Mouse (Mus musculus): ENCODE measurements around the gene Mxra7. TPM values are rescaled to one million over a fixed set of nuclear protein-coding genes. Genes with fewer than 3 reads are reported as not detected.

Mxra7 gene
- polyA plus RNA-seq, 1 experiment from 2014 or later: 12.4 TPM

GRCm38 (mm10) chr11:116818722-116819121, 9.1 kb downstream of the Mxra7 start:
- H3K4me1 ChIP-seq (ENCODE audit: control insufficient read depth, insufficient read depth, low read length): peaks cover 24% of the 10 kb centered on the region
- H3K9ac ChIP-seq (ENCODE audit: low read length): no peak overlapping the region

GRCm38 (mm10) chr11:116817567-116817966, 10.3 kb downstream of the Mxra7 start:
- Histone ChIP-seq H3K27me3 (ENCODE audit: control insufficient read depth, insufficient read depth, low read length) (no peaks in the 10 kb centered on the region), H3K36me3 (ENCODE audit: control insufficient read depth, insufficient read depth, low read length) (no peaks in the 10 kb centered on the region), H3K4me1 (ENCODE audit: control insufficient read depth, insufficient read depth, low read length) (peaks cover 35% of the 10 kb centered on the region), H3K4me2 (ENCODE audit: low read depth, severe bottlenecking) (no peak overlapping the region), H3K9ac (ENCODE audit: low read length) (no peak overlapping the region), H3K4me3 (ENCODE audit: low read depth, low read length) (no peak overlapping the region), H3K27ac (replicated peaks; ENCODE audit: low read depth, low read length) (no peak overlapping the region), H3K9me3 (ENCODE audit: control insufficient read depth, low read length) (no peaks in the 10 kb centered on the region)
- 95% methylated on average over 5 of the region's 5 CpGs for WGBS
- DNase-seq (ENCODE audit: low spot score): no peak
- no peak for ATAC-seq (ENCODE audit: insufficient number of reproducible peaks, low FRiP score, low TSS enrichment, low read depth)

More at GRCm38 (mm10) chr11:116818722-116819121, 9.1 kb downstream of the Mxra7 start:
- Histone ChIP-seq H3K27me3 (ENCODE audit: control insufficient read depth, insufficient read depth, low read length) (no peaks in the 10 kb centered on the region), H3K27ac (replicated peaks; ENCODE audit: low read depth, low read length) (no peak overlapping the region), H3K9me3 (ENCODE audit: control insufficient read depth, low read length) (no peaks in the 10 kb centered on the region), H3K4me2 (ENCODE audit: low read depth, severe bottlenecking) (no peak overlapping the region), H3K36me3 (ENCODE audit: control insufficient read depth, insufficient read depth, low read length) (no peaks in the 10 kb centered on the region), H3K4me3 (ENCODE audit: low read depth, low read length) (no peak overlapping the region)
- DNase-seq (ENCODE audit: low spot score) (no peak), ATAC-seq (ENCODE audit: insufficient number of reproducible peaks, low FRiP score, low TSS enrichment, low read depth) (no peak)
- WGBS: 41% methylated on average over 8 of the region's 8 CpGs

- peaks cover 43% of the 10 kb centered on the region for H3K4me1 ChIP-seq (ENCODE audit: control insufficient read depth, insufficient read depth, low read length)
These were observed 11.1 kb downstream of the Mxra7 start for GRCm38 (mm10) chr11:116816769-116817168.

GRCm38 (mm10) chr11:116814884-116815415, 12.9 kb downstream of the Mxra7 start:
- no peak for ATAC-seq (ENCODE audit: insufficient number of reproducible peaks, low FRiP score, low TSS enrichment, low read depth)

More at GRCm38 (mm10) chr11:116816769-116817168, 11.1 kb downstream of the Mxra7 start:
- H3K27me3 ChIP-seq (ENCODE audit: control insufficient read depth, insufficient read depth, low read length): no peaks in the 10 kb centered on the region
- WGBS: 77% methylated on average over 5 of the region's 5 CpGs
- no peak overlapping the region for H3K4me3 ChIP-seq (ENCODE audit: low read depth, low read length)
- DNase-seq (ENCODE audit: low spot score) (no peak), ATAC-seq (ENCODE audit: insufficient number of reproducible peaks, low FRiP score, low TSS enrichment, low read depth) (no peak)
- H3K9me3 ChIP-seq (ENCODE audit: control insufficient read depth, low read length): no peaks in the 10 kb centered on the region
- no peak overlapping the region for H3K4me2 ChIP-seq (ENCODE audit: low read depth, severe bottlenecking)
- H3K27ac ChIP-seq (replicated peaks; ENCODE audit: low read depth, low read length): no peak overlapping the region
- H3K9ac ChIP-seq (ENCODE audit: low read length): no peak overlapping the region
- H3K36me3 ChIP-seq (ENCODE audit: control insufficient read depth, insufficient read depth, low read length): no peaks in the 10 kb centered on the region

GRCm38 (mm10) chr11:116814076-116814883, 13.6 kb downstream of the Mxra7 start:
- H3K4me1 ChIP-seq (ENCODE audit: control insufficient read depth, insufficient read depth, low read length): peaks cover 54% of the 10 kb centered on the region
- no peaks in the 10 kb centered on the region for H3K36me3 ChIP-seq (ENCODE audit: control insufficient read depth, insufficient read depth, low read length)

More at GRCm38 (mm10) chr11:116814884-116815415, 12.9 kb downstream of the Mxra7 start:
- peak overlapping the region; percentile 50; the same call in 1 of the 2 replicates for H3K9ac ChIP-seq (ENCODE audit: low read length)
- H3K4me3 ChIP-seq (ENCODE audit: low read depth, low read length): no peak overlapping the region
- H3K9me3 ChIP-seq (ENCODE audit: control insufficient read depth, low read length): no peaks in the 10 kb centered on the region
- no peak for DNase-seq (ENCODE audit: low spot score)
- WGBS: 27% methylated on average over 7 of the region's 7 CpGs
- peak overlapping the region; percentile 25; the same call in 1 of the 2 replicates for H3K4me2 ChIP-seq (ENCODE audit: low read depth, severe bottlenecking)
- peak overlapping the region; percentile 92 for H3K27ac ChIP-seq (replicated peaks; ENCODE audit: low read depth, low read length)
- H3K27me3 ChIP-seq (ENCODE audit: control insufficient read depth, insufficient read depth, low read length): no peaks in the 10 kb centered on the region
- H3K36me3 ChIP-seq (ENCODE audit: control insufficient read depth, insufficient read depth, low read length): no peaks in the 10 kb centered on the region
- H3K4me1 ChIP-seq (ENCODE audit: control insufficient read depth, insufficient read depth, low read length): peaks cover 53% of the 10 kb centered on the region

GRCm38 (mm10) chr11:116813610-116814009, 14.2 kb downstream of the Mxra7 start:
- H3K36me3 ChIP-seq (ENCODE audit: control insufficient read depth, insufficient read depth, low read length): no peaks in the 10 kb centered on the region
- H3K27ac ChIP-seq (replicated peaks; ENCODE audit: low read depth, low read length): peak overlapping the region; percentile 92
- peaks cover 49% of the 10 kb centered on the region for H3K4me1 ChIP-seq (ENCODE audit: control insufficient read depth, insufficient read depth, low read length)
- H3K4me2 ChIP-seq (ENCODE audit: low read depth, severe bottlenecking): no peak overlapping the region
- H3K27me3 ChIP-seq (ENCODE audit: control insufficient read depth, insufficient read depth, low read length): no peaks in the 10 kb centered on the region
- H3K9me3 ChIP-seq (ENCODE audit: control insufficient read depth, low read length): no peaks in the 10 kb centered on the region
- no peak for ATAC-seq (ENCODE audit: insufficient number of reproducible peaks, low FRiP score, low TSS enrichment, low read depth)
- H3K4me3 ChIP-seq (ENCODE audit: low read depth, low read length): no peak overlapping the region
- no peak for DNase-seq (ENCODE audit: low spot score)
- WGBS: 78% methylated on average over 13 of the region's 13 CpGs
- no peak overlapping the region for H3K9ac ChIP-seq (ENCODE audit: low read length)

More at GRCm38 (mm10) chr11:116814076-116814883, 13.6 kb downstream of the Mxra7 start:
- Histone ChIP-seq H3K9ac (ENCODE audit: low read length) (peak overlapping the region; percentile 50), H3K4me3 (ENCODE audit: low read depth, low read length) (no peak overlapping the region), H3K9me3 (ENCODE audit: control insufficient read depth, low read length) (no peaks in the 10 kb centered on the region), H3K27ac (replicated peaks; ENCODE audit: low read depth, low read length) (peak overlapping the region; percentile 92), H3K4me2 (ENCODE audit: low read depth, severe bottlenecking) (peak overlapping the region; percentile 25; the same call in 1 of the 2 replicates), H3K27me3 (ENCODE audit: control insufficient read depth, insufficient read depth, low read length) (no peaks in the 10 kb centered on the region)
- DNase-seq (ENCODE audit: low spot score) (peak; percentile 76), ATAC-seq (ENCODE audit: insufficient number of reproducible peaks, low FRiP score, low TSS enrichment, low read depth) (no peak; the same call in 1 of the 2 replicates)
- 7% methylated on average over 20 of the region's 20 CpGs for WGBS

- DNase-seq (ENCODE audit: low spot score) (peak; percentile 66), ATAC-seq (ENCODE audit: insufficient number of reproducible peaks, low FRiP score, low TSS enrichment, low read depth) (no peak)
- 53% methylated on average over 21 of the region's 21 CpGs for WGBS
- Histone ChIP-seq H3K27ac (replicated peaks; ENCODE audit: low read depth, low read length) (peak overlapping the region; percentile 4; the same call in 1 of the 2 replicates), H3K4me3 (ENCODE audit: low read depth, low read length) (no peak overlapping the region), H3K9me3 (ENCODE audit: control insufficient read depth, low read length) (no peaks in the 10 kb centered on the region), H3K36me3 (ENCODE audit: control insufficient read depth, insufficient read depth, low read length) (no peaks in the 10 kb centered on the region), H3K4me1 (ENCODE audit: control insufficient read depth, insufficient read depth, low read length) (peaks cover 48% of the 10 kb centered on the region), H3K9ac (ENCODE audit: low read length) (no peak overlapping the region), H3K27me3 (ENCODE audit: control insufficient read depth, insufficient read depth, low read length) (no peaks in the 10 kb centered on the region), H3K4me2 (ENCODE audit: low read depth, severe bottlenecking) (no peak overlapping the region)
These were observed 14.9 kb downstream of the Mxra7 start for GRCm38 (mm10) chr11:116812793-116813529.

Measured in limb, embryonic 11.5 days (tissue).